Mouse (Mus musculus) gastrocnemius, postnatal 25 days (tissue): ENCODE data around the gene Rpusd1. TPM values are rescaled to one million over a fixed set of nuclear protein-coding genes. Genes with fewer than 3 reads are reported as not detected.

ENCODE experiments used
- DNase-seq: peaks from one replicate; pipeline ENCODE4 v3.0.0; 2022
- long read RNA-seq, 2 experiments: library from polyadenylated mRNA; stranded (forward); transcript quantifications; one replicate each; pipeline ENCODE4 v2.0.0; 2021
- total RNA-seq, 2 experiments: library from RNA; stranded (reverse); gene quantifications; 1 replicate in 1 of 2; 2 replicates in 1 of 2; pipeline ENCODE4 v1.2.3; 2021

The Rpusd1 gene
- total RNA-seq = 1 to 10 TPM; 2.9 to 3.9 TPM
- long read RNA-seq, experiment 1, partial matches to known transcripts = 0 of 5 reads
- long read RNA-seq, experiment 1, other reads (novel, unspliced or antisense) = 0 of 5 reads
- long read RNA-seq, experiment 2, partial matches to known transcripts = 0 of 3 reads
- long read RNA-seq, experiment 2, other reads (novel, unspliced or antisense) = 1 of 3 reads

GRCm38 (mm10) chr17:25727265-25728008, at the start of gene Rpusd1, which contains the start of gene Chtf18:
Rpusd1 (plus strand) TSS chr17:25727670.
Chtf18 (minus strand) TSS chr17:25727419.
- DNase-seq = peak; percentile 99

GRCm38 (mm10) chr17:25677969-25678368, 49.5 kb upstream of the Rpusd1 start:
- DNase-seq = no peak

GRCm38 (mm10) chr17:25679818-25680217, 47.7 kb upstream of the Rpusd1 start:
- no peak for DNase-seq

- no peak for DNase-seq
These were observed 45.8 kb upstream of the Rpusd1 start for GRCm38 (mm10) chr17:25681636-25682035.

- no peak for DNase-seq
These were observed 41.1 kb upstream of the Rpusd1 start for GRCm38 (mm10) chr17:25686323-25686722.

- no peak for DNase-seq
These were observed 38.5 kb upstream of the Rpusd1 start for GRCm38 (mm10) chr17:25688922-25689321.

GRCm38 (mm10) chr17:25696263-25696662, 31.2 kb upstream of the Rpusd1 start:
- DNase-seq = no peak

GRCm38 (mm10) chr17:25698446-25698845, 29.0 kb upstream of the Rpusd1 start:
- peak; percentile 34 for DNase-seq

- DNase-seq = no peak
These were observed 26.5 kb upstream of the Rpusd1 start for GRCm38 (mm10) chr17:25700863-25701496.

GRCm38 (mm10) chr17:25709994-25710393, 17.5 kb upstream of the Rpusd1 start:
- DNase-seq = no peak

GRCm38 (mm10) chr17:25711136-25711535, 16.3 kb upstream of the Rpusd1 start:
- DNase-seq = no peak

GRCm38 (mm10) chr17:25715627-25716026, 11.8 kb upstream of the Rpusd1 start:
- no peak for DNase-seq

- no peak for DNase-seq
These were observed 11.3 kb upstream of the Rpusd1 start for GRCm38 (mm10) chr17:25716130-25716529.

GRCm38 (mm10) chr17:25716711-25717637, 10.5 kb upstream of the Rpusd1 start, which contains the start of gene Gng13:
Gng13 (plus strand) TSS chr17:25717171.
- no peak for DNase-seq

- no peak for DNase-seq
These were observed 9.8 kb upstream of the Rpusd1 start for GRCm38 (mm10) chr17:25717691-25718090.

- DNase-seq = no peak
These were observed 6.0 kb upstream of the Rpusd1 start for GRCm38 (mm10) chr17:25721476-25721875.

- DNase-seq = no peak
These were observed 4.0 kb upstream of the Rpusd1 start for GRCm38 (mm10) chr17:25723470-25723869.

- DNase-seq = no peak
These were observed 3.6 kb upstream of the Rpusd1 start for GRCm38 (mm10) chr17:25723919-25724318.

- DNase-seq = no peak
These were observed 2.2 kb upstream of the Rpusd1 start for GRCm38 (mm10) chr17:25725264-25725663.

GRCm38 (mm10) chr17:25728009-25728270, 470 bp downstream of the Rpusd1 start:
- peak; percentile 14 for DNase-seq

GRCm38 (mm10) chr17:25732082-25732481, 4.6 kb downstream of the Rpusd1 start:
- peak; percentile 51 for DNase-seq

- DNase-seq = no peak
These were observed 7.8 kb downstream of the Rpusd1 start for GRCm38 (mm10) chr17:25735246-25735645.
